Mouse (Mus musculus): ENCODE data around the gene Emilin2.

Gene Emilin2

GRCm38 (mm10) chr17:71204809-71205091 lies 107.0 kb downstream of the Emilin2 start:
- WGBS: 87% methylated on average over 6 of the region's 6 CpGs

GRCm38 (mm10) chr17:71203998-71204808 lies 107.6 kb downstream of the Emilin2 start:
- 93% methylated on average over 9 of the region's 9 CpGs for WGBS
